19 mouse cellular contexts compared by ENCODE assay signal in the genomic region with DNA sequence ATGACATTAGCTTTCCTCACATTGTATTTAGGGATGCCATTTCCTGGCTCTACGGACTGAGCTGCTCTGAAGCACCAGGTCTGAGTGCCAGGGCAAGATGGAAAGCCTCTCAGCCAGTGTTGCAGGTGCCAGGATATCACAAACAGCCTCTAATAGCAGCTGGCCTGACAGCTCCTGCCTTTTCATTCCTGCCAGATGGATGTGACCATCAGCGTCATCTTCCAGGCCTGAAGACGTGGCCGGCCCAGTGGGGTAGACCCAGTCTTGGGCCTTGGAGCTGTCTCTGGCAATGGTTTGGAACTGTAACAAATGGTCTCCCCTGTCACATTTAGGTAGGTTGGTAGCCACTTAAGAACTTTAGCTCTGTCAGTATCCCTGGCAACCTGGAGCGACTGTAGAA. TPM values are rescaled to one million over a fixed set of nuclear protein-coding genes. Genes with fewer than 3 reads are reported as not detected.
"Had no signal": no experiment of that assay in that cellular context is flagged by ENCODE, and none has a peak within 500 bp of the region (broad histone marks: within the 10 kb centered on the region; RNA-seq: fewer than 3 reads in every experiment).

No protein-coding gene starts in this region.

- H3K4me3 ChIP-seq: midbrain, embryonic 13.5 days; midbrain, embryonic 15.5 days; myocyte; neural tube, embryonic 13.5 days; neural tube, embryonic 15.5 days had no signal

- H3K27me3 ChIP-seq: midbrain, embryonic 13.5 days; midbrain, embryonic 15.5 days; neural tube, embryonic 13.5 days; neural tube, embryonic 15.5 days had no signal

- H3K36me3 ChIP-seq: midbrain, embryonic 13.5 days; midbrain, embryonic 15.5 days; neural tube, embryonic 13.5 days; neural tube, embryonic 15.5 days had no signal

- H3K4me1 ChIP-seq: midbrain, embryonic 15.5 days had no signal

- H3K27ac ChIP-seq: midbrain, embryonic 13.5 days; midbrain, embryonic 15.5 days; neural tube, embryonic 13.5 days; neural tube, embryonic 15.5 days had no signal

- DNase-seq: lung, adult 18-20 months; lung, embryonic 14.5 days; lung, postnatal 10 days; lung, postnatal 4 days; retina, postnatal 1 day; right cerebral cortex, adult 18-20 months; right cerebral cortex, postnatal 25 days; right cerebral cortex, postnatal 4 days; spleen, adult 18-20 months; thymus, adult 18-20 months; thymus, postnatal 14 days; thymus, postnatal 36 days had no signal

RNA-seq across cellular contexts. Expression of a gene that starts 24.6 kb away (rescaled TPM):
- total RNA-seq: megakaryocyte, adult 5-6 weeks; megakaryocyte-erythroid progenitor cell, adult 5-6 weeks had no signal
